Mouse (Mus musculus) adrenal gland, adult 18-20 months (tissue): ENCODE results near the gene Rubcn. TPM values are rescaled to one million over a fixed set of nuclear protein-coding genes. Genes with fewer than 3 reads are reported as not detected.

Experiments used
- DNase-seq, 2 experiments: peaks; one replicate each; pipeline ENCODE4 v3.0.0; 2021 to 2022; ENCODE audit warnings: low spot score in 2 of 2
- total RNA-seq, 2 experiments: library from RNA; stranded (reverse); gene quantifications; 1 replicate in 1 of 2; 2 replicates in 1 of 2; pipeline ENCODE4 v1.2.3; 2021

Gene Rubcn
- total RNA-seq, 2 experiments from 2014 or later, result 23.1 to 24.3 TPM

DNA sequence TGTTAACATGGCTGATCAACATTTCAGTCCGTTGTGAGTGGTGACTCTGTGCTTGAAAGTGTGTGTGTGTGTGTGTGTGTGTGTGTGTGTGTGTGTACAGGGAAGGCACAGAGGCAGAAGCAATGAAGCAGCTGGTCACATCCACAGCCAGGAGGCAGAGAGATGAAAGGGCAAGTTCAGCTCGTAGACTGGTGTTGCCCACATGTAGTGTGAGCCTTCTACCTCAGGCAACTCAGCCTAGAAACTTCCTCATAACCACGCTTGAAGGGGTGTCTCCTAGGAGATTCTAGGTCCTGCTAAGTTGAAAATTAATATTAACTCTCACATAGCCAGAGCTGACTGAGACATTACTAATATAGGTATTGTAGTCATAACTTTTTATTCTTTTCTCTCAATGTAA, 4.2 kb downstream of the Rubcn start:
- no peak for DNase-seq

DNA sequence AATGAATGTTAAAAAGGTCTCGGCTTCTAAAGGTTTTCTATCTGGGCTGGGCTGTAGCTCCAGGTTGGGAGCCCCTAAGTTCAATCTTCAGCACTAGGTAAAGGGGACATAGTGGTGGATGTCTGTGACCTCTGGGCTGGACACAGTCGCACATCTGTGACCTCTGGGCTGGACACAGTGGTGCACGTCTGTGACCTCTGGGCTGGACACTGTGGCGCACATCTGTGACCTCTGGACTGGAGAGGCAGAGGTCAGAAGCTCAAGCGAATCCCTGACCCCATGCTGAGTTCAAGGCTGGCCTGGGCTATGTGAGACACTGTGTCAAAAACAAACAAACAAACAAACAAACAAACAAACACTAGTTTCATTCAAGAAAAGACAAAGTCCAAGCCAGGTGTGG, 7.3 kb downstream of the Rubcn start:
- DNase-seq, result no peak

DNA sequence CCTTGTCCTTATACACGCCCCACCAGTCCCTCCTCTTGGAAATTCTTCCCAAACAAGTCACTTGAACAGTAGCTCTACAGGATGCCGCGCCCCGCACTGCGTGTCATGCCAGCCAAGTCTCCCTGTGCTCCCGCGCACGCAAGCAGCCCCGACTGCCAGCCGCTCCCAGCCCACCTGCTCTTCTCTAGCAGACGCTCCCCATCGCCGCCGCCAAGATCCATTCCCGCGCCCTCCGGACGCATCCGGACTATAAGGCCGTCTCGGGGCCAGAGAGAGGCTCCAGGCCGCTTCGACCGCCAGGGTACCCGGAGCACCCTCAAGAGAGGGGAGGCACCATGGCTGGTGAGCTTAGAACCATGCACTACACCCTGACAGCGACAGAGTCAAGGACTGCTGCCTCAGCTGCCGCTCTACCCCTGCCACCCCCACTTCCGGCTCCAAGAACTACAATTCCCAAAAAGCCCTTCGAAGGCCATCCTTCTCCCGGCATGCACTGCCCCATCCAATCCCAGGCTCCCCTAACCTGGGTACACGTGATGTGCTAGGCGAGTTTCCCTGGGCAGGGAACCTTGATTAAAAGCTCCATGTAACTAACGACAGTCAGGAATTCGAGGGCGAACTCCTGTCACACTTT, 9.5 kb downstream of the Rubcn start:
- DNase-seq, result peak; percentile 78 to 82

DNA sequence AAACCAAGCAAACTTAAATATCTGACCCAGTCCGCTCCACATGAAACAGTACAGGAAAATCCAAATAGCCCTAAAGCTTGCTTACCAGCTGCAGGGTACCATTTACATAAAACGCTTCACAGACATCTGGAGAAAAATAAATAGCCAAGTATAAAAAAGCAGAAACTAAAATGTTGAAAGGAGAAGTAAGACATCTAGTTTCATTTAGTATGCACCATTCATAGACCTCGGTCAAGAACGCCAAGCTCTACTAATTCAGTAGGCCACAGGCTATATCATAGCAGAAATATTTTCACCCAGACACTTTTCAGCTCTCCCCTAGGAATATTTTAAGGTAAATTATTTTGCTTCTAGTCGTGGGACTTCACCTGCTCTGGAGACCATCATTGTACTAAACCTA, 10.9 kb downstream of the Rubcn start:
- no peak for DNase-seq

DNA sequence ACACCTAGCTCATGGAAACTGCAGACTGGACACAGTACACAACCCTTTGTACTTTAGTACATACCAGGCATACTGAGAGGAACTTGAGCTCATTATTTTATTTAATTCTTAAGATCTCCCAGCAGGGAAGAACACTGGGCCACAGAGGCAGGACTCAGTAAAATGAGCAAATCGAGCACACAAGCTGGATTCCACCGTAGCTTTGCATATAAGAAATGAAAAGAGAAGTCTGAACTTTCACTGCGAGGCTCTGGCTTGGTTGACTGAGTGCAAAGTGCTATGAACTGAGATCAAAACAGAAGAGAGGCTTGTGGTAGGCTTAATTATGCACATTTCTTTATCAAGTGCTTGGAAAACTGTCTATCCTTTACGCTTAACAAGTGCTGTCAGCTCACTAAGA, 12.2 kb downstream of the Rubcn start:
- DNase-seq, result no peak

DNA sequence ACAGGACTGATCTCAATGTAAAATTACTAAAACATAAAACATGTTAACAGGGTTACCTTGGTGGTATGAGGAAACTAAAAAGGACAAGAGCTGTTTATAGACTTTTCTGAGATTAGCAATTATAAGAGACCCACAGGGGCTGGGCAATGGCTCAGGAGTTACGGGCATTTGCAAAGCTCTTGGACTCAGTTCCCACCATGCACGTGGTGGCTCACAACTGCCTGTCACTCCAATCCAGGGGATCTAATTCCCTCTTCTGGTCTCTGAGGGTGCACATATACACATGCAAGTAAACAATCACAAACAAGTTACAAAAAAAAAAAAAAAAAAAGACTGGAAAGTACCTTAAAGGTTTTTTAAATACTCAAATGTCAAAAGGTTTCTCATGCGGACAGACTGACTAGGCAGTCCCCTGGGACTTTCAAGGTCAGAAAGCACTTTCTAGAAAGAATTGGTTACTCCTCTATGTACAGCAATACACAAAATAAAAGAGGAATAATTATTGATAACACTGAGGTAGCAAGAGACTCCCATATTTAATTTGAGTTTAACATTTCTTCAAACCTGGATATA, 15.7 kb downstream of the Rubcn start:
- no peak for DNase-seq

DNA sequence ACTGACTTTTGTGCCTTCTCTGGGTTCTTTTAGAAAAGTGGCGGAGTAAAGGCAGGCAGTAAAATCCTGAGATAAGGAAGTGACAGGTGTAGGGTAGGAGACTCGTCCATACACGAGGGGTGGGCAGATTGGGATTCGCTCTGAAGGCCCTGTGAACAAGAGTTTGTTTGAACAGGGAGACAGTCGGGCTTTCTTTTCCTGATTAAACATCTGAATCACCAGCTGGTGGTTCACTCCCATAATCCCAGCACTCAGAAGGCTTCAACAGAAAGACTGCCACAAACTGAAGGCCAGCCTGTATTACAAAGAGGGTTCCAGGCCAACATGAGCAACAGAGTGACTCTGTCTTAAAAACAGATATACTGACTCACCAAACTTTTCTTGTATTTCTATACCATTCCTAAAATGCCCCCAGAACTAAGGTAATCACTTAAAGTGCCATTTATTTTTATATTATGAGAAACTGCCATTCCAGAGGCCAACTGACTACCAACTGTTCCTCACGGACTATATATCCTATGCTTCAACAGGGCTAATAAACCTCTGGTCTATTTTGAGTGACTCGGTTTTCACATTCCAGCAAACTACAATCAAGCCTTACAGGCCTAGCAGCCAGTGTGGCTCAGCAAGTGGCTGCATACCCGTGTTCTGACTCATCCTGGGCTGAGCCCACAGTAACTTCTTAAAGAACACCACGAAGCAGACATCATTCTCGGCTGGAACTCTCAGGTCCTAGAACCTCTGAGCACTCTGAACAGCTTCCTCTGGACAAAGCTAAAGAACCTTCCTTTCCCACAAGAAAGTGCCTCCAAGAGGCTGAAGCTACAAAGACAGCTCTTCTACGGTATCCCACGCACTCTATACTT, 18.6 kb downstream of the Rubcn start:
- peak in 1 of 2 experiments; percentile 24 for DNase-seq

DNA sequence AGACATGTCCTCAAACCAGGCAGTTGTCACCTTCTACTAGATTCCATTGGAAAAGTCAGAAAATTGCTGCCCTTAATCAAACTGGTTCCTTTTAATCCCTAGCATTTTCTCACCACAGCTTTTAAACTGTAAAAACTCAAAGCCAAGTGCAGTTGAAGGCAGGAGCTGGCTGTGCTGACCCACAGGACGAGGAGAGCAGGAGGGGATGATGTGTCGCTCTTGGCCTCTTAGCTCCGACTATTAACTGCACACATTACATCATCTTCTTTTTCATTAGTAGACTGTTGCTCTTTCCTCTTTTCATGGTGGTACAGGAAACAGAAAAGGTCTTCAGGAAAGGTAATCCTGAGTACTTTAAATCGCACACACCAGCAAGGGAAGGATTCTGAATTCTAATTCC, 19.2 kb downstream of the Rubcn start:
- no peak for DNase-seq

DNA sequence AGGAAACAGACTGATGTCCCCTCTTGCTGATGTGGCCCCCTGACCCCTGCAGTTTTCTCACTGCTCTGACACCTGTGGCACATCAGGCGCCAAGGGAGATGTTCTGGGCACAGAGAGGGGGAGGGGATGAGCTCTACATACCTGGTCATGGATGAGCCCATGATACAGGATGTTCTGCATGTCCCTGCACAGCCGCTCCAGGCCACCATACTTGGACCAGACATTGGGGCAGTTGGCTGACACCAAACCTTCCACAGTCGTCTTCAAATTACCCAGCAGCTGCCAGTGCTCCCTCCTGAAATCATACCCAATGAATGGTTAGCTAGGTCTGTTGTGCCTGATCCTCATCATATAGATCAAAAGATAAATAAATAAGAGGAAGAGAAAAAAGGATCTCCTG, 20.8 kb downstream of the Rubcn start:
- no peak for DNase-seq

DNA sequence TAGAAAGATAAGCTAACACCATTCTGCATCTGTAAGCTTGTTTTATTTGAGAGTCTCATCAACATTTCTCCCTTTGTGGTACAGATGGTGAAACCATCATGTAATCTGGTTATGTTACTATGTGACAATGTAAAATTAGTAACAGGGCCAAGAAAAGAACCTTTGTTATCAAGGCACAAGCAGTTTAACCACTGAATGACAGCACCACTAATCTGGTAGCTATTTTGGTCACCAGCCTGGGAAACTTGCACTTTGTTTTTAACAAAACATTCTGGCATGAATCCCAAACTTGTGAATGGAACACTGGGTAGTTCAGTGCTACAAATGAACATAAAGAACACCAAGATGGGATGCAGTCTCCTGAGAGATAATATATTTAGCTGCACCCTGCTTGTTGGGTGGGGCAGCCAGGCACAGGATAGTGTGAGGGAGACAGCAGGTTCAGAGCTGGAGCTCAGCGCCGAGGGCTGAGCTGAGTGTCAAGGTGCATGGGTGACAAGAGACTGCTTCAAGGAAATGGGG, 23.5 kb downstream of the Rubcn start:
- DNase-seq, result no peak

DNA sequence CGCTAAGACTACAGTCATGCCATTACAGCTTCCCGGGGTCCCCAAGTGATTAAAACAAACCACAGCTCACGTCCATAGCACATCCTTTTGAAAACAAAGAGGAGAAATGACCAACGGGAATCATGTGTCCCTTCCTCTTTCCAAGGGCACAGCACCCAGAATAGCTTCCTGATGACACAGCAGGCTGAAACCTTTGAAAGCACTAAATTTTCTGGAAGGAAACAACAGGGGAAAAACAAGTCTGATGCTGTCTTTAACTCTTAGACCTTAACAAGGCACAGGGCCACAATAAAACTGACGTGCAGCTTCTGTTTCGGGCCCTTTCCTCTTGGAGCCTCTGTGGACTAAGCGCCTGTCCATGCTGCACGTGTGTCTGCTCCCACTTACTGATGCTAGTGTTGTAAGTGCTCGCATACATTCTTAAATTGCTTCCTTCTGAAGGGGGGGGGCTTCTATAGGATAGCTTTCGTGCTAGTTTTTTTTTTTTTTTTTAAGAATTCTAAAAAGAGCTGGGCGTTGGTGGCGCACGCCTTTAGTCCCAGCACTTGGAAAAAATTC, 24.0 kb downstream of the Rubcn start:
- DNase-seq, result no peak

DNA sequence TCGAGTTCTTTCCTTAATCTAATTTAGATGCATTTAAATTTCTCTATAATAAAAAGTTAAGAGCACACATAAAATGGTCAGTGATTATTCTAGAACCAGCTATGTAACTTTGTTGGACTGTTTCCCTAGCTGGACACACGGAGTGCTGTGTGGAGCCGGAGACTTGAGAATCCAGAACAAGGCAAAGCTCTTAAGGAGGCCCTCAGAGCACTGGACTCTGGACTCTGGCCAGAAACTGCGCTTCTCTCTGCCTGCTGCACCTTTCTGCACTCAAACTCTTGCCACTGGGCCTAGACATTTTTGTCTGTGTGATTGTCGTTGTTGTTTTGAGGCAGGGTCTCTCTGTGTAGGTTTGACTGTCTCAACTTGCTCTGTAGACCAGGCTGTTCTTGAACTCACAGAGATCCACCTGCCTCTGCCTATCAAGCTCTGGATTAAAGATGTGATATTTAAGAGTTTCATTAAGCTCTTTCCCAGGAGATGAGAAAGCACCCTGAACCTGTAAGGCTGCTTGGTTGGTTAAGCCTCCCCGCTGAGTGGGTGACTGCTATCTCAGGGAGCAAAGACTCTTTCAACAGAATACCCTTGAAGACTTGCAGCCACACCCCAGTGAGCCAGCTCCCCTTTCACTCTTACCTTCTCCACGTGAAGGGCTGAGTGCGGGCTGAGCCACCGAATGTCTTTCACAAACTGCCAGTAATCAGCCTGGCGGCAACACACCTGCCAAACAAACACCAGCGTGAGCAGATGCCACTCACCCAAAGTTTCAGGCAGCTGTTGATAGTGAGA, 28.3 kb downstream of the Rubcn start:
- DNase-seq, result no peak

DNA sequence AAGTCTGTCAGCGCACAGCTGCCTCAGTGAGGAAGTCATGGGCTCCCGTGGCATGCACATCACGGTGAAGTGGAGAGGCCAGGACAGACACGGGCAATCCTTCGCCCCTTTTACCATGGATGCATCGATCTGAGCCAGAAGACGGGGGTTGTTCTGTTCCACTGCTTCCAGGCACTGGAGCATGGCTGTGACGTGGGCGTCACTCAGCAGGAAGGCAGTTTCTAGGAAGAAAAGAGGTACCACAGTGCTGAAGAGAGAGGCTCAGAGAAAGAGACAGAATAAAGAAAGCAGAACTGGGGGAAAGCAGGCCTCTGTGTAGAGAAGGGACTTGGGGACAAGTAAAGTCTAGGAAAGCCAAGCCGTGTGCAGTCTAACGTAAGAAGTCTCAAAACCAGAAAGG, 30.5 kb downstream of the Rubcn start:
- DNase-seq, result no peak

DNA sequence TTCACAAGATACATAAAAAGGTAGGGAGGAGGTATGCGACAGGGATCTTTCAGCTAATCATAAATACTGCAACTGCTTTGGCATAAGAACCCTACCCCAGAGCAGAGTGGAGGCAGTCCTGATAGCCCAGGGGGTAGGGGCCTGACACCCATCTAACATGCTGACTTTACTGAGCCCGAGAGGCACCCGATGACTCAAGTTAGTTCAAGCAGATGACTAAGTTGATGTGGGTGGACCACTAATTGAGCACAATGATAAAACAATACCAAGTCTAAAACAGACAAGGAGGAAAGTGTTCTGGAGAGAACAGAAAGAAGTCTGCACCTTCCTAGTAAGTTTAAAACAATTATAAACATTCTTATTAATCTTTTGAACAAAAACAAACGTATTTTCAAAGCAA, 46.1 kb downstream of the Rubcn start:
- DNase-seq, result no peak

DNA sequence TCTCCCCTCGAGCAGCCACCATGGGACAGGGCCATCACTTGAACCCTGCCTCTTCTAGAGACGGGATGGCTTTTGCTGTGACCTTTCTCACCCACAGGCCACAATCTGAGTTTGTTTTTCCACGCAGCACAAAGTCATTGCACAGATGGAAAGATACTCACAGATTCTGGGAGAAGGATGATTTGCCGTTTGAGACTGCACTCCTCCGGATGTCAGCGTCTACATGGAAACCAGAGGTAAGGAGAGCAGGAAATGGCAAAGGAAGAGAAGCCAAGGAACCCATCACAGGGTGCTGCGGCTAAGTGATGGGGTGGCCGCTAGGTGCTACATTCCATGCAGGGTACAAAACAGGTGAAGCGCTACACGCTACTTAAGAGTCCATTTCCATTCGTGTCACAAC, 48.5 kb downstream of the Rubcn start:
- no peak for DNase-seq

DNA sequence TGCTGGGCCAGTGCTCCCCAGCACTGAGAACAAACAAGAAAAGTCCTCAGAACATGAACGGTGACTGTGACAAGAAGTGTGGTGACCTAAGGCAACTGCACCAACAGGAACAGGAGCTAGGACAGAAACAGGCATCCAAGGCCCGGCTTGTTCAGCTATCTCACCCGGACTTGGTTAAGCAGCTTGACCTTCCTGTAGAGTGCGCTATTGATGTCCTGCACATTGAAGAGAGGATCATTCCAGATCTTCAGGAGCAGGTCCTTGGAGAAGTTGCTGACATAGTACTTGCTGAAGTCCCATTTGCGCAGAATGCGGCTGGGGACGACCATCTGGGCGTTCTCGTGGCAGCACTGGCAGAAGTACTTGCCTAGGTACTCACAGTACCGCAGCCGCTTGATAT, 51.0 kb downstream of the Rubcn start:
- DNase-seq, result no peak

DNA sequence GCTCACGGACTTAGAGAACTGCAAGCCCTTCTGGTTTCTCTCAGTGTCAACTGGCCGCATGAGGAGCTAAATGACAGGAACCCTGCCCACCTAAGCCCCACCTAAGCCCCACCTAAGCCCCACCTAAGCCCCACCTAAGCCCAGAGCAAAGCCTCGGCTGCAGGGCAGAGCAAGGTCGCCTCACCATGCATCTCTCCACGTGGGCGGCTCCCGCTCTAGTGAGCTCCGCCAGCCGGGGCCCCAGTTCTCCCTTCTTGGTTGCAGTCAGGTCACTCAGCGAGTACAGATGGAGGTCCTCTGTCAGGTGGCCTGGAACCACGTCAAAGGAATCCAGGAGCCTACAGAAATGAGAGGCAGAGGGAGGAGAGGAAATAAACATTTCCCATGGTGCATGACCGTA, 52.2 kb downstream of the Rubcn start:
- DNase-seq, result no peak

DNA sequence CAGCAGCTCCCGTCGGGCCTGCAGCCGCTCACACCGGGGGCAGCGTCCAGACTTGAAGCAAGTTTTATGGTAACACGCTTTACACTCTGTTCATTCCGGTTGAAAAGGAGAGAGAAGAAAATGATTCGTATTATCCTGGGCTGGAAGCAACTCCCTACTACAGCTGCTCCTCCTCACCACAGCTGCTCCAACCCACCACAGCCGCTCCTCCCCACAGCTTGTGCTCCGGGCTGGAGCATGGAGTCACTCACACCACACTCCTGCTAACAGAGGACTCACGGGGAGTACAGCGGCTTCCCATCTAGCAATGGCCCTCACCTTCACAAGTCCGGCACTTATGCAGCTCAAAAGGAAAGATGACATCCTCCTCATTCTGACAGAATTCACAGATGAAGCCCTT, 53.5 kb downstream of the Rubcn start:
- no peak for DNase-seq

DNA sequence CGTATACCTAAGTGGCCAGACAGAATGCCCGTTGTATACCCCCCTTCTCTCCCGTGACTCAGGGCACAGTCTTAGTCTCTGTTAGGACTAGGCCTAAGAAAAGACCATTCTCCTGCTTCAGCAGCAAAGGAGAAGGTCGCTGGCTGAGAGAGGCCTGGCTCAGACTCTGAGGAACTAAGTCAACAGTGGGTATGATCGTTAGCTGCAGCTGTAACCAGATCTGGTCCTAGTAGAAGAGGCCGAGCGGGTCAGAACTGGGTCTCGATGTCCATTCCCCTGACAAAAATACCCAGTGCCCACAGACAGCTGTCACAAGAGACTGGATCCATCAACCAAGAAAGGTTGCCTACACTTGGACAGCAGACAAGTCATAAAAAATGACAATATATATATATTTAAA, 54.1 kb downstream of the Rubcn start:
- no peak for DNase-seq

DNA sequence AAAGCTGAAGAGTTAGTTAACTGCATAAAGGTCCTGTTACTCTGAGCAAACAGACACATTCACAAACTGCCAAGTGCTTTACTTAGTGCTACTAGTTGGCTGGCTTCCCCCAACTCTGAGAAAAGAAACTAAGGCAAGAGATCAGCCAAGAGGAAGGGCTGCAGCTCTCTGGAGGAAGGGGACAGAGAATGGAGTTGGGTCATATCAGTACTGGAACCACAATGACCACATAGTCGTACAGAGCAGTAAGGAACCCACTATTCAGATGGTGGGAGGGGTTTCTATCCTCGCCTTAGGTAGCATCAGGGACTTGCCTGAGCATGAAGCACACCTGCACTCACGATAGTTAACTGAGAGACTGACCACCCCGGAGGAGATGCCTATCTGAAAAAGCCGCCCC, 54.7 kb downstream of the Rubcn start:
- no peak for DNase-seq

DNA sequence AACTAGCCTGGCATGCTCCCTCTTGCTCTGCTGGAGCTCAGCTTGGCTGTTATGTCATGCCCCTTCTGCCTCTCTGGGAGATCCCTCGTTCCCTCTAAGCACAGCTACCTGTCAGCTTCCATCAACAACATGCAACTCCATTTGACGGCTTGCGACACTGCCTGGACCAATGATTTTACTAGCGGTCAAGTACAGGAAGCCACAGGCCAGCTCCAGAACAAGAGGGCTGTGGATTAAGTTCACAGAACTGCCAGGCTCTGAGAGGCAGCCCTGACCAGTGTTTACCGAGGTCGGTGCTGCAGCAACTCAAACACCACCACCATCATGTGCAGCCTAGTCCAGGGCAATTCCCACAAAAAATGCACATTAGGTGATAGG, 55.1 kb downstream of the Rubcn start:
- no peak for DNase-seq
